Comparison of ENCODE assay signal across 20 mouse cellular contexts in genomic region chr6:22243321-22243720, GRCm38 (mm10). TPM values are rescaled to one million over a fixed set of nuclear protein-coding genes. Genes with fewer than 3 reads are reported as not detected.
"Had no signal": no experiment of that assay in that cellular context is flagged by ENCODE, and none has a peak within 500 bp of the region (broad histone marks: within the 10 kb centered on the region; RNA-seq: fewer than 3 reads in every experiment).

No protein-coding gene starts in this region.

- H3K9ac ChIP-seq: neural tube, embryonic 13.5 days; neural tube, embryonic 15.5 days; stomach, embryonic 15.5 days had no signal

- H3K27ac ChIP-seq: neural tube, embryonic 13.5 days; neural tube, embryonic 15.5 days; stomach, embryonic 15.5 days; stomach, postnatal 0 days had no signal

- H3K9me3 ChIP-seq: neural tube, embryonic 13.5 days; neural tube, embryonic 15.5 days; stomach, embryonic 15.5 days had no signal

- H3K27me3 ChIP-seq: neural tube, embryonic 13.5 days; neural tube, embryonic 15.5 days; stomach, embryonic 15.5 days had no signal

- H3K36me3 ChIP-seq: neural tube, embryonic 13.5 days; neural tube, embryonic 15.5 days; stomach, embryonic 15.5 days had no signal

- DNase-seq: retina, postnatal 1 day; right cerebral cortex, adult 18-20 months; right cerebral cortex, postnatal 14 days; right cerebral cortex, postnatal 25 days; right cerebral cortex, postnatal 4 days; spleen, adult 18-20 months; thymus, adult 18-20 months; thymus, adult 2 months; thymus, postnatal 14 days; thymus, postnatal 25 days; thymus, postnatal 36 days; thymus, postnatal 4 days had no signal

- H3K4me3 ChIP-seq: neural tube, embryonic 13.5 days; neural tube, embryonic 15.5 days; stomach, embryonic 15.5 days had no signal

- H3K4me1 ChIP-seq: neural tube, embryonic 13.5 days; neural tube, embryonic 15.5 days; stomach, embryonic 15.5 days had no signal

- H3K4me2 ChIP-seq: neural tube, embryonic 13.5 days; neural tube, embryonic 15.5 days; stomach, embryonic 15.5 days had no signal

RNA-seq across cellular contexts. Expression of gene Wnt16, which starts 44.7 kb away (rescaled TPM):
- total RNA-seq: neutrophil, adult 5-6 weeks had no signal
- polyA plus RNA-seq: small intestine, adult 2 months; testis, adult 2 months; thymus, postnatal 0 days had no signal
